Mouse (Mus musculus) limb, embryonic 14.5 days (tissue): Measurements from ENCODE around the gene BC025446. TPM values are rescaled to one million over a fixed set of nuclear protein-coding genes. Genes with fewer than 3 reads are reported as not detected.

Experiments used
- ATAC-seq: fragments of 200-750 bp; cut with Nextera tagmentation; 2 replicates; pipeline ENCODE4 v1.8.0; 2017; ENCODE audit warnings: low read depth, moderate number of reproducible peaks, moderate TSS enrichment; ENCODE audit not compliant: low FRiP score
- DNase-seq: peaks from one replicate; pipeline ENCODE4 v3.0.0-alpha.2; 2015; ENCODE audit warnings: low spot score
- H3K27ac ChIP-seq: fragments of 300-500 bp; sonication (generic); replicated peaks from 2 replicates; pipeline ENCODE4 v1.5.1; 2014; ENCODE audit warnings: low read depth, mild to moderate bottlenecking, low read length, moderate library complexity, mixed read lengths
- H3K27me3 ChIP-seq: fragments of 300-500 bp; sonication (generic); 2 replicates; pipeline ENCODE4 v1.6.1; 2014; ENCODE audit warnings: low read length, mixed read lengths; ENCODE audit not compliant: control insufficient read depth, insufficient read depth
- H3K36me3 ChIP-seq: fragments of 300-500 bp; sonication (generic); 2 replicates; pipeline ENCODE4 v1.6.1; 2014; ENCODE audit warnings: mild to moderate bottlenecking, low read length, moderate library complexity, mixed read lengths; ENCODE audit not compliant: control insufficient read depth, insufficient read depth
- H3K4me1 ChIP-seq: fragments of 300-500 bp; sonication (generic); 2 replicates; pipeline ENCODE4 v1.6.1; 2014; ENCODE audit warnings: antibody characterized with exemption, low read length, mixed read lengths; ENCODE audit not compliant: control insufficient read depth, insufficient read depth
- H3K4me2 ChIP-seq: fragments of 300-500 bp; sonication (generic); replicated peaks from 2 replicates; pipeline ENCODE4 v1.6.1; 2014; ENCODE audit warnings: low read depth, mild to moderate bottlenecking, low read length, moderate library complexity; ENCODE audit not compliant: severe bottlenecking
- H3K4me3 ChIP-seq: fragments of 300-500 bp; sonication (generic); replicated peaks from 2 replicates; pipeline ENCODE4 v1.5.1; 2014; ENCODE audit warnings: low read length
- H3K9ac ChIP-seq: fragments of 300-500 bp; sonication (generic); 2 replicates; pipeline ENCODE4 v1.6.1; 2014; ENCODE audit warnings: mild to moderate bottlenecking, low read depth, low read length, moderate library complexity; ENCODE audit not compliant: severe bottlenecking
- H3K9me3 ChIP-seq: fragments of 300-500 bp; sonication (generic); 2 replicates; pipeline ENCODE4 v1.6.1; 2016; ENCODE audit warnings: low read length; ENCODE audit not compliant: control insufficient read depth
- POLR2A ChIP-seq: fragments of 200-500 bp; IDR thresholded peaks from 2 replicates; pipeline ENCODE4 v1.8.0; 2012; ENCODE audit warnings: inconsistent platforms, mild to moderate bottlenecking, moderate library complexity, borderline replicate concordance; ENCODE audit not compliant: insufficient read depth, insufficient read length; ENCODE audit errors: extremely low read depth
- WGBS: fragments of 180-500 bp; shearing (Covaris S2); extraction: QIAGEN DNeasy Blood & Tissue Kit; methylation state at CpG from one replicate; pipeline ENCODE4 v1.1.7; 2014; 5-methylcytosine and 5-hydroxymethylcytosine counted together
- polyA plus RNA-seq, 2 experiments: library from polyadenylated mRNA; depleted of rRNA in 1 of 2; stranded (reverse) in 1 of 2; unstranded in 1 of 2; fragments of >200 nt; fragmentation: Nextera tagmentation in 1 of 2; extraction: Ambion mirVana in 1 of 2; gene quantifications; 2 replicates each; pipeline versions ENCODE4 v1.2.1 to v1.2.3; 2012 to 2014

The BC025446 gene
- polyA plus RNA-seq, 2 experiments: not detected

- TF ChIP-seq POLR2A: no peak
- no peak overlapping the region for H3K4me2 ChIP-seq
- no peaks in the 10 kb centered on the region for H3K4me1 ChIP-seq
- no peaks in the 10 kb centered on the region for H3K9me3 ChIP-seq
- DNase-seq (no peak), ATAC-seq (no peak)
- no peak overlapping the region for H3K4me3 ChIP-seq
- WGBS: 79% methylated on average over 3 of the region's 3 CpGs
- no peak overlapping the region for H3K9ac ChIP-seq
- H3K27ac ChIP-seq: no peak overlapping the region
- no peaks in the 10 kb centered on the region for H3K27me3 ChIP-seq
- no peaks in the 10 kb centered on the region for H3K36me3 ChIP-seq
Measured at GRCm38 (mm10) chr15:75270691-75271362, 54.7 kb downstream of the BC025446 start.

GRCm38 (mm10) chr15:75271426-75271825 is 55.2 kb downstream of the BC025446 start:
- Histone ChIP-seq H3K4me3 (no peak overlapping the region), H3K36me3 (no peaks in the 10 kb centered on the region), H3K27me3 (no peaks in the 10 kb centered on the region), H3K9me3 (no peaks in the 10 kb centered on the region), H3K4me2 (no peak overlapping the region), H3K9ac (no peak overlapping the region), H3K27ac (no peak overlapping the region), H3K4me1 (no peaks in the 10 kb centered on the region)
- TF ChIP-seq POLR2A: no peak
- no peak for DNase-seq
- ATAC-seq: no peak
- WGBS: 47% methylated on average over 1 of the region's 1 CpGs

DNA sequence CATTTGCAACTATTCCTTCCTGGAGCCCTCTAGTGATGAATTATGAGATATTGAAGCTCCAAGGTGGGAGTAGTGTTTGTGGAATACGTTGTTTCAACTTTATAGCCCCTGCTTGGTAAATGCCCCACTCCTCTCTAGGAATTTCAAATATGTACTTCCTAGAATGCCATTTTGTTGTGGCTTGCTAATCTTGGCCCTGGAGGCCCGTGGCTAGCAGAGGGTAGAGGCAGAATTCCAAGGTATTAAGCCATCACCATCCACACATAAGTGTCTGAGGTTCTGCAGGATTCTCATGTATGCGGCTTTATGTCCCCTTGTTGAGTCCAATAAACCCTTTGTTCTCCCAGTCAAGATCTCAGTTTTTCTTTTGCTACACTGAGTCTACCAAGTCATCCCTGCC is 55.7 kb downstream of the BC025446 start:
- no peak overlapping the region for H3K27ac ChIP-seq
- TF ChIP-seq POLR2A: no peak

More for the DNA sequence above, 55.7 kb downstream of the BC025446 start:
- Histone ChIP-seq H3K9me3 (no peaks in the 10 kb centered on the region), H3K27me3 (no peaks in the 10 kb centered on the region), H3K4me2 (no peak overlapping the region), H3K4me1 (no peaks in the 10 kb centered on the region), H3K9ac (no peak overlapping the region), H3K36me3 (no peaks in the 10 kb centered on the region), H3K4me3 (no peak overlapping the region)
- DNase-seq: no peak
- WGBS: 60% methylated on average over 3 of the region's 3 CpGs
- no peak for ATAC-seq

Other genes starting within 250 kb of the BC025446 start
- gene Ly6i, start 232.9 kb upstream of the BC025446 start, polyA plus RNA-seq (2012; rRNA removed): not detected in 2 replicates
- 0.23 TPM in 1 of 2 replicates, not detected in the other for gene Ly6i, start 232.9 kb upstream of the BC025446 start, polyA plus RNA-seq (2014; fragmentation: Nextera tagmentation; extraction: Ambion mirVana)
- gene Ly6a, start 218.3 kb upstream of the BC025446 start, polyA plus RNA-seq (2012; rRNA removed): 1.7 and 2.5 TPM in 2 replicates
- gene Ly6a, start 218.3 kb upstream of the BC025446 start, polyA plus RNA-seq (2014; fragmentation: Nextera tagmentation; extraction: Ambion mirVana): 3.1 and 4.0 TPM in 2 replicates
- gene Ly6c1, start 167.5 kb upstream of the BC025446 start, polyA plus RNA-seq (2012; rRNA removed): 7.1 and 8.8 TPM in 2 replicates
- 10.2 and 12.2 TPM in 2 replicates for gene Ly6c1, start 167.5 kb upstream of the BC025446 start, polyA plus RNA-seq (2014; fragmentation: Nextera tagmentation; extraction: Ambion mirVana)
- 0.77 and 1.5 TPM in 2 replicates for gene Ly6c2, start 104.4 kb upstream of the BC025446 start, polyA plus RNA-seq (2012; rRNA removed)
- 0.57 and 1.4 TPM in 2 replicates for gene Ly6c2, start 104.4 kb upstream of the BC025446 start, polyA plus RNA-seq (2014; fragmentation: Nextera tagmentation; extraction: Ambion mirVana)
- 0.06 and 0.14 TPM in 2 replicates for gene Ly6g, start 61.1 kb upstream of the BC025446 start, polyA plus RNA-seq (2012; rRNA removed)
- 0.29 TPM in 1 of 2 replicates, not detected in the other for gene Ly6g, start 61.1 kb upstream of the BC025446 start, polyA plus RNA-seq (2014; fragmentation: Nextera tagmentation; extraction: Ambion mirVana)
- not detected in 2 replicates for gene Ly6f, start 52.0 kb downstream of the BC025446 start, polyA plus RNA-seq (2012; rRNA removed)
- gene Ly6f, start 52.0 kb downstream of the BC025446 start, polyA plus RNA-seq (2014; fragmentation: Nextera tagmentation; extraction: Ambion mirVana): not detected in 2 replicates